Mouse (Mus musculus): ENCODE results near the gene Muc16. TPM values are rescaled to one million over a fixed set of nuclear protein-coding genes. Genes with fewer than 3 reads are reported as not detected.

Gene Muc16
- polyA plus RNA-seq, 1 experiment from 2014 or later = not detected

Small RNA genes within 50 kb of the gene (microRNA-seq; reads per million reads assigned to microRNA genes)
- not detected for gene Gm22854

Other genes starting within 250 kb of the Muc16 start
- gene Mbd3l2, start 243.9 kb downstream of the Muc16 start, polyA plus RNA-seq (2016; fragmentation: Nextera tagmentation; extraction: Ambion mirVana) = not detected in 2 replicates
- gene Zfp558, start 196.3 kb downstream of the Muc16 start, polyA plus RNA-seq (2016; fragmentation: Nextera tagmentation; extraction: Ambion mirVana) = 8.3 and 9.8 TPM in 2 replicates
- gene Mbd3l1, start 196.2 kb downstream of the Muc16 start, polyA plus RNA-seq (2016; fragmentation: Nextera tagmentation; extraction: Ambion mirVana) = not detected in 2 replicates
- not detected in 2 replicates for gene Olfr24, start 89.5 kb upstream of the Muc16 start, polyA plus RNA-seq (2016; fragmentation: Nextera tagmentation; extraction: Ambion mirVana)
- gene Olfr828, start 145.0 kb upstream of the Muc16 start, polyA plus RNA-seq (2016; fragmentation: Nextera tagmentation; extraction: Ambion mirVana) = not detected in 2 replicates
- not detected in 2 replicates for gene Olfr829, start 180.4 kb upstream of the Muc16 start, polyA plus RNA-seq (2016; fragmentation: Nextera tagmentation; extraction: Ambion mirVana)
- gene Olfr830, start 200.2 kb upstream of the Muc16 start, polyA plus RNA-seq (2016; fragmentation: Nextera tagmentation; extraction: Ambion mirVana) = not detected in 2 replicates